Mouse (Mus musculus) urinary bladder, adult 2 months (tissue): Measurements from ENCODE around the gene Acot1. TPM values are rescaled to one million over a fixed set of nuclear protein-coding genes. Genes with fewer than 3 reads are reported as not detected.
"Not testable (repeated sequence)": the region's sequence is repeated elsewhere in the genome, so short reads cannot be mapped to it uniquely, and the experiment has no call there.

Experiments
- DNase-seq: peaks from one replicate; pipeline ENCODE4 v3.0.0; 2022; ENCODE audit warnings: low spot score
- polyA plus RNA-seq: library from polyadenylated mRNA; depleted of rRNA; stranded (reverse); fragments of >200 nt; gene quantifications from 2 replicates; pipeline ENCODE4 v1.2.3, GENCODE M21; 2012; rRNA removed

Acot1 gene
- polyA plus RNA-seq, result 32.9 and 36.7 TPM in 2 replicates

DNA sequence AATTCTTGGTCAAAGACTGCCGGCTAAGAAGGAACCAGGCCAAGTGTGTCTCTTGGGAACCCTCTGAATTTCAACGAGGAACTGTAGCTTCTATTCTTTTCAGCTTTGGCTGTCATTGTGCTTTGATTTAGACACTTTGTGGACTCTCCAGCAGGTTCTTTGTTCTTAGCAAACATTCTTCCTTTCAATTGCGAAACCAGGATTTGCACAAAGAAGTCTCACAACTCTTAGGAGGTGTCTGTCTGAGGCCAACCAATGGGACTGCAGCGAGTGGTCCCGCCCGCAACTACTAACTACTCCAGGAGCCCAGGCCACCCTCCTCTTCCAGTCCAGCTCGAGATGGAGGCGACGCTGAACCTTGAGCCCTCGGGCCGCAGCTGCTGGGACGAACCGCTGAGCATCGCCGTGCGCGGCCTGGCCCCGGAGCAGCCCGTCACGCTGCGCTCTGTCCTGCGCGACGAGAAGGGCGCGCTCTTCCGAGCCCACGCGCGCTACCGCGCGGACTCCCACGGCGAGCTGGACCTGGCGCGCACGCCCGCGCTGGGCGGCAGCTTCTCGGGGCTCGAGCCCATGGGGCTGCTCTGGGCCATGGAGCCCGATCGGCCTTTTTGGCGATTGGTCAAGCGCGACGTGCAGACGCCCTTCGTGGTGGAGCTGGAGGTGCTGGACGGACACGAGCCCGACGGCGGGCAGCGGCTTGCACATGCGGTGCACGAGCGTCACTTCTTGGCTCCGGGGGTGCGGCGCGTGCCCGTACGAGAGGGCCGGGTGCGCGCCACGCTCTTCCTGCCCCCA, at the start of gene Acot1:
Gene Acot1 (plus strand): TSS at position 320 of the 795 bp plus-strand sequence.
- DNase-seq, result peak; percentile 52

DNA sequence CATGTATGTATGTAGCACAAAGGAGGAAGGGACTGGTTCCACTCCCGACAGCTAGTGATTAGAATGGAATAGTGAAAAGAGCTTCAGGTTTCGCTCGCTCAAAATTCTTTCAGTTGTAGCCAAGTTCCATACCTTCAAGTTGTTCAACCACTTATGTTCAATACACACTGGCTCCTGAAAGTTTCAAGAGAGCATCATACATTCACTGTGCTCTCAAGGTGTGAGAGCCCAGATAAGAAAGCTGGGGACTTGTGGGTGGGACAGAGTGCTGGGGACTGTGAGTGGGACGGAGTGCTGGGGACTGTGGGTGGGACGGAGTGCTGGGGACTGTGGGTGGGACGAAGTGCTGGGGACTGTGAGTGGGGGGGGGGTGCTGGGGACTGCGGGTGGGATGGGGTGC, 44.1 kb upstream of the Acot1 start:
- no peak for DNase-seq

GRCm38 (mm10) chr12:83972117-83972516, 37.2 kb upstream of the Acot1 start:
- DNase-seq, result no peak

DNA sequence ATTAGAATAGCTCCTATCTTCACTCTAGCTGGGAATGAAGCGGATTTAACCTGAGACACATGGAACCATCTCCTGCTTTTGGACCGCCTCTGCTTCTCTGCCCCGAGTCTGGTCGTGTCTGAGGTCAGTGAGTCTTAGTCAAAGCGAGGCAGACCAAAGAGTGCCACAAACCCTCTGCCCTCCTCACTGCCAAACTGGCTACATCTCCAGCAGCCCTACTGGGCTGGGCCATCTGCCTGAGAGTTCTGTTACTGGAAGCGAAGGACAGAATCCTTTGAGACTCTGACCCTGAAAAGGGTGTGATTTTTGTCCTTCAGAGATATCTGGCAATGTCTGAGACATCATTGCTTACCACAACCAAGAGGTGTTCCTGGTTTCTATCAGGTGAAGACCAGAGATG, 30.4 kb upstream of the Acot1 start:
- DNase-seq, result no peak

DNA sequence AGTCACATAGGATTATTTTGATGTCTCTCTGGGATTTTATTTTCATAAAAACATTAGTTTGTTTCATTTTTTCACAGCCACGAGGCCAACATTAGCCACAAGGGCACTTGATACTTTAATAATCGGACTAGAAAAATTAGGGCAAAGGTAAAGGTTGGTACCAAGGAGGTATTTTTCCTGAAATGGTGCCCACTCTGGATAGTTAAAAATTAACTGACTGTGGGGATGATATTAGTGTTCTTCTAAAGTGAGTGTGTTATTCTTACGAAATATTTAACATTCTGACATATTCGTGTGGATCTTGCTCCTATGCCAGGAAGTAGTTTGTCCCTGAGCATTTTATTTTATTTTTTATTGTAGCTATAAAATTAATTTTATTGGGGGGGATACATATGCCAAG, 27.7 kb upstream of the Acot1 start:
- no peak for DNase-seq

GRCm38 (mm10) chr12:83984752-83985151, 24.5 kb upstream of the Acot1 start, which contains the start of gene Heatr4:
Gene Heatr4 (minus strand): TSS chr12:83984852.
- no peak for DNase-seq

- no peak for DNase-seq
These were observed 22.1 kb upstream of the Acot1 start for GRCm38 (mm10) chr12:83987242-83987582.

- peak; percentile 61 for DNase-seq
These were observed 21.5 kb upstream of the Acot1 start, which contains the start of gene Acot2 for GRCm38 (mm10) chr12:83987583-83988441. Gene Acot2 (plus strand): TSS chr12:83987861.

GRCm38 (mm10) chr12:83988483-83988882, 20.8 kb upstream of the Acot1 start:
- no peak for DNase-seq

GRCm38 (mm10) chr12:83989378-83989777, 19.9 kb upstream of the Acot1 start:
- no peak for DNase-seq

DNA sequence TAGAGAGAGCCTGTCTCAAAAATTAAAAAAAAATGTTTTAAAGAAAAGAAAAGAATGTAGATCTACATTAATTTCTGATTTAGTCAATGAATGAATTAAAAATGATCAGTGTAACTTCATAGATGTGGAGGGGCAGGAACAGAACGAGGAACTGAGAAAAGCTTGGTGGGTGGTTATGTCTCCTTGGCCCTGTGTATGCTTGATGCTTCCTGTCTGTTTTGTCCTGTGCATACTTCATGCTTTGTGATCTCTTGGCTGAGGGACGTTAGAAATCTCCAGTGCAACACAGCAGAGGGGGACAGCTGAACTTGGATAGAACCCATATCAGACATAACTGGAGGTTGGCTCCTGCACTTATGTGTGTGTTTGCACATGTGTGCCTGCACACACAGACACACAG, 12.1 kb upstream of the Acot1 start:
- no peak for DNase-seq

GRCm38 (mm10) chr12:83998341-83999107, 10.8 kb upstream of the Acot1 start:
- no peak for DNase-seq

- DNase-seq, result not testable (repeated sequence)
These were observed 10.1 kb upstream of the Acot1 start for GRCm38 (mm10) chr12:83999237-83999636.

GRCm38 (mm10) chr12:84000418-84000817, 8.9 kb upstream of the Acot1 start:
- no peak for DNase-seq

GRCm38 (mm10) chr12:84003866-84004265, 5.4 kb upstream of the Acot1 start:
- no peak for DNase-seq

GRCm38 (mm10) chr12:84008251-84008650, 1.0 kb upstream of the Acot1 start:
- no peak for DNase-seq

DNA sequence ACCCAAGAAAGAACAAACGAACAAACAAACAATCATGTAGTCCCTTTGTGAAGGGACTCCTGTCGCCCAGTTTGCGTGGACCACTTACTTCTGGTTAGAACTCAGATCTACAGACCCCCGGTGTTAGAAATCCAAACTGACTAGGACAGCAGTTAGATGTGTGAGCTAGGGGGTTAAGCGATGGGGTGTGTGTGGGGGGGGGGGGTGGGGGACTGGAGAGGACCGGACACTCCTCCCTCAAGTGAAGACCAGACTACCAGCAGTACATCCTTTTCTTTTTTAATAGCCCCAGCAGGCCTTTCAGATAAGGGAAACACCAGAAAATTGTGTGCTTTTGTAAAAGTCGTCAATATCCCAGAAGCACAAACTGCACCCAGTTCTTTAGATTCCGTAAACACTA, 561 bp upstream of the Acot1 start:
- no peak for DNase-seq

- DNase-seq, result no peak
These were observed 911 bp downstream of the Acot1 start for GRCm38 (mm10) chr12:84010201-84010600.

GRCm38 (mm10) chr12:84011251-84012040, 2.2 kb downstream of the Acot1 start:
- no peak for DNase-seq

- DNase-seq, result no peak
These were observed 3.8 kb downstream of the Acot1 start for GRCm38 (mm10) chr12:84013130-84013529.

DNA sequence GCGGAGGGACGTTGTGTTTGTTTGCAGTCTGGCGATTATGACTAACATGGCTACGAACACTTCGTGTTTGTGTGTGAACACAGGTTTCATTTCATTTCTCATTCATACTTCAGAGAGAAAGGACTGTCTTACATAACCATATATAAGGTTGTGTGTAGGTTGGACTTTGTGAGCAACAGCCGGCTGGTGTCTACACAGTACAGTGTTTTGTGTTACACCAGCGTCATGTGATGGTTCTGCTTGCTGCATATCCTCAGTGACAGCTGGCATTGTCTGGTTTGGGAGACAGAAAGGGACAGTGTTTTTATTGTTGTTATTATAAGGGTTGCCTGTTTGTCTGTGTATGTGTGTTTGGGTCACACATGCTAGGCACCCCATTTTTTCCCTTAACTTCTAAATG, 4.4 kb downstream of the Acot1 start:
- DNase-seq, result no peak
